Mouse (Mus musculus): ENCODE results near the gene Hbq1b. TPM values are rescaled to one million over a fixed set of nuclear protein-coding genes. Genes with fewer than 3 reads are reported as not detected.

The Hbq1b gene
- not detected in 2 replicates for total RNA-seq (2014; fragmentation: Nextera tagmentation)
- total RNA-seq (2017): not detected in 2 replicates

- peak; percentile 77 for ATAC-seq (replicated peaks; ENCODE audit: poor library complexity, severe bottlenecking)
These were observed at the start of gene Hbq1b for GRCm38 (mm10) chr11:32286695-32287492. Gene Hbq1b, plus strand, starts transcription at chr11:32286965.

- ATAC-seq (replicated peaks; ENCODE audit: poor library complexity, severe bottlenecking): no peak
These were observed 49.4 kb upstream of the Hbq1b start for GRCm38 (mm10) chr11:32237411-32237795.

GRCm38 (mm10) chr11:32238093-32238860, 48.5 kb upstream of the Hbq1b start:
- peak; percentile 95 for ATAC-seq (replicated peaks; ENCODE audit: poor library complexity, severe bottlenecking)

GRCm38 (mm10) chr11:32241391-32241790, 45.4 kb upstream of the Hbq1b start:
- ATAC-seq (replicated peaks; ENCODE audit: poor library complexity, severe bottlenecking): no peak

GRCm38 (mm10) chr11:32242209-32242608, 44.6 kb upstream of the Hbq1b start:
- no peak for ATAC-seq (replicated peaks; ENCODE audit: poor library complexity, severe bottlenecking)

GRCm38 (mm10) chr11:32243205-32243955, 43.4 kb upstream of the Hbq1b start:
- ATAC-seq (replicated peaks; ENCODE audit: poor library complexity, severe bottlenecking): no peak

GRCm38 (mm10) chr11:32244064-32244463, 42.7 kb upstream of the Hbq1b start:
- no peak for ATAC-seq (replicated peaks; ENCODE audit: poor library complexity, severe bottlenecking)

- ATAC-seq (replicated peaks; ENCODE audit: poor library complexity, severe bottlenecking): no peak
These were observed 42.1 kb upstream of the Hbq1b start for GRCm38 (mm10) chr11:32244617-32245016.

- no peak for ATAC-seq (replicated peaks; ENCODE audit: poor library complexity, severe bottlenecking)
These were observed 41.2 kb upstream of the Hbq1b start for GRCm38 (mm10) chr11:32245614-32246013.

- ATAC-seq (replicated peaks; ENCODE audit: poor library complexity, severe bottlenecking): peak; percentile 80
These were observed 39.7 kb upstream of the Hbq1b start for GRCm38 (mm10) chr11:32247068-32247467.

GRCm38 (mm10) chr11:32248350-32248749, 38.4 kb upstream of the Hbq1b start:
- no peak for ATAC-seq (replicated peaks; ENCODE audit: poor library complexity, severe bottlenecking)

GRCm38 (mm10) chr11:32250880-32251763, 35.6 kb upstream of the Hbq1b start:
- no peak for ATAC-seq (replicated peaks; ENCODE audit: poor library complexity, severe bottlenecking)

GRCm38 (mm10) chr11:32253121-32253520, 33.6 kb upstream of the Hbq1b start:
- no peak for ATAC-seq (replicated peaks; ENCODE audit: poor library complexity, severe bottlenecking)

GRCm38 (mm10) chr11:32256146-32256545, 30.6 kb upstream of the Hbq1b start:
- no peak for ATAC-seq (replicated peaks; ENCODE audit: poor library complexity, severe bottlenecking)

GRCm38 (mm10) chr11:32256566-32256965, 30.2 kb upstream of the Hbq1b start:
- ATAC-seq (replicated peaks; ENCODE audit: poor library complexity, severe bottlenecking): no peak

GRCm38 (mm10) chr11:32262674-32263415, 23.9 kb upstream of the Hbq1b start:
- no peak for ATAC-seq (replicated peaks; ENCODE audit: poor library complexity, severe bottlenecking)

- ATAC-seq (replicated peaks; ENCODE audit: poor library complexity, severe bottlenecking): peak; percentile 38
These were observed 21.5 kb upstream of the Hbq1b start for GRCm38 (mm10) chr11:32265117-32265738.

- no peak for ATAC-seq (replicated peaks; ENCODE audit: poor library complexity, severe bottlenecking)
These were observed 20.6 kb upstream of the Hbq1b start for GRCm38 (mm10) chr11:32266194-32266593.

GRCm38 (mm10) chr11:32266776-32267175, 20.0 kb upstream of the Hbq1b start:
- no peak for ATAC-seq (replicated peaks; ENCODE audit: poor library complexity, severe bottlenecking)

All from granulocyte monocyte progenitor cell, adult 5-6 weeks (primary cell).